Mouse (Mus musculus) thymus, adult 2 months (tissue): Measurements from ENCODE around the gene Suclg1.

Experiments used
- CTCF ChIP-seq: fragments of 200-500 bp; IDR thresholded peaks from 2 replicates; pipeline ENCODE4 v1.5.1; 2012; ENCODE audit warnings: mild to moderate bottlenecking, control low read depth, low read length, moderate library complexity, borderline replicate concordance; ENCODE audit not compliant: control insufficient read depth, poor library complexity, insufficient read depth; ENCODE audit errors: extremely low read depth
- POLR2A ChIP-seq: fragments of 200-500 bp; IDR thresholded peaks from 2 replicates; pipeline ENCODE4 v1.6.1; 2012; ENCODE audit warnings: mild to moderate bottlenecking, low read length, control low read depth, moderate library complexity; ENCODE audit not compliant: control insufficient read depth, poor library complexity, insufficient read depth; ENCODE audit errors: extremely low read depth

- TF ChIP-seq CTCF, result no peak
- TF ChIP-seq POLR2A, result no peak
Observed at GRCm38 (mm10) chr6:73253584-73253983, 5.4 kb downstream of the Suclg1 start.
